ENCODE assay signal across 21 mouse cellular contexts in the genomic region with DNA sequence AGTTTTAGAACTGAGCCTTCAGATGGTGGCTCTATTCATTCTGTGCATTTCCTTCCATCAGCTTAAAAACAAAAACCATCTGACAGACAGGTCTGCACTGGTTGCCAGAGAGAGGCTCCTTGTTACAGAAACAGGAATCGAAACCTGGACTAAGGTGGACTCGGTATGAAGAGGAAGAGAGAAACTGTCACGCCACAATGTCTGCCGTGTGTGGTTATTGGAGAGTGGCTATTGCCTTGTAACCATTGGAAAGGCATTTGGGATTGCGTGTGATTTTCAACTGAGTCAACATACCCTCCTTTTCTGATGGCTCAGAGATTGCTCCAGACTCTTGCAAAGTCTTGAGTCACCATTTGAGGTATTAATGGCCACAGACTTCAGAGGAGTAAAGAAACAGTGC. TPM values are rescaled to one million over a fixed set of nuclear protein-coding genes. Genes with fewer than 3 reads are reported as not detected.
A peak's percentile ranks its signal among the peaks of the same experiment; 100 is the strongest.
DNase-seq lines count a peak whose midpoint lies in the region; ATAC-seq lines count a peak whose summit lies in the region.
"Had no signal": no experiment of that assay in that cellular context is flagged by ENCODE, and none has a peak within 500 bp of the region (broad histone marks: within the 10 kb centered on the region; RNA-seq: fewer than 3 reads in every experiment).

No protein-coding gene starts in this region.

- H3K27me3 ChIP-seq in splenic B cell, adult 2 months (ENCODE audit: control insufficient read depth, insufficient read depth, low read length, poor library complexity, severe bottlenecking): no peaks in the 10 kb centered on the region
- no peaks in the 10 kb centered on the region for H3K27me3 ChIP-seq in kidney, embryonic 15.5 days
- H3K27me3 ChIP-seq: forebrain, embryonic 13.5 days; heart, embryonic 15.5 days had no signal

- WGBS in kidney, embryonic 15.5 days: 92% methylated on average over 5 of the region's 5 CpGs

- H3K4me2 ChIP-seq in kidney, embryonic 15.5 days: no peak overlapping the region
- H3K4me2 ChIP-seq: forebrain, embryonic 13.5 days; heart, embryonic 11.5 days; heart, embryonic 15.5 days; hindbrain, embryonic 14.5 days had no signal

- no peaks in the 10 kb centered on the region for H3K4me1 ChIP-seq in kidney, embryonic 15.5 days
- H3K4me1 ChIP-seq: embryonic facial prominence, embryonic 10.5 days; forebrain, embryonic 13.5 days; heart, embryonic 15.5 days; hindbrain, embryonic 10.5 days had no signal

- peak; percentile 82 for DNase-seq in A20 (ENCODE audit: low read depth, low spot score)
- peak; percentile 43 to 46 for DNase-seq in B cell, adult 2 months
- DNase-seq in splenic B cell, adult 2 months (ENCODE audit: low read depth, low spot score): peak; percentile 65
- no peak for DNase-seq in kidney, adult 8-10 months
- DNase-seq: adrenal gland, postnatal 14 days; cerebellum, adult 11-12 months; cerebellum, adult 9-11 months; cerebellum, postnatal 36 days; forebrain, postnatal 0 days; gastrocnemius, postnatal 14 days had no signal

- 0 out of 2 replicates have a peak, but pooled peaks cover 3% of the 10 kb centered on the region for H3K9me3 ChIP-seq in kidney, embryonic 15.5 days (replicated peaks)
- H3K9me3 ChIP-seq: forebrain, embryonic 13.5 days; heart, embryonic 15.5 days had no signal

- H3K27ac ChIP-seq in kidney, embryonic 15.5 days: no peak overlapping the region
- H3K27ac ChIP-seq: embryonic facial prominence, embryonic 10.5 days; forebrain, embryonic 13.5 days; heart, embryonic 15.5 days; hindbrain, embryonic 10.5 days; hindbrain, embryonic 14.5 days had no signal

- no peak overlapping the region for H3K9ac ChIP-seq in kidney, embryonic 15.5 days
- H3K9ac ChIP-seq: forebrain, embryonic 13.5 days; forebrain, postnatal 0 days; heart, embryonic 15.5 days; hindbrain, embryonic 14.5 days had no signal

- H3K36me3 ChIP-seq in splenic B cell, adult 2 months (ENCODE audit: control insufficient read depth, insufficient read depth, low read length, poor library complexity, severe bottlenecking): no peaks in the 10 kb centered on the region
- H3K36me3 ChIP-seq in kidney, embryonic 15.5 days: no peaks in the 10 kb centered on the region
- H3K36me3 ChIP-seq: embryonic facial prominence, embryonic 10.5 days; heart, embryonic 15.5 days; hindbrain, embryonic 10.5 days had no signal

- H3K4me3 ChIP-seq in kidney, embryonic 15.5 days (replicated peaks): no peak overlapping the region
- H3K4me3 ChIP-seq: embryonic facial prominence, embryonic 10.5 days; forebrain, embryonic 13.5 days; heart, embryonic 15.5 days; hindbrain, embryonic 10.5 days had no signal

- ATAC-seq in megakaryocyte, adult 5-6 weeks (ENCODE audit: poor library complexity, severe bottlenecking): peak; percentile 82
- ATAC-seq in kidney, embryonic 15.5 days (replicated peaks; ENCODE audit: low FRiP score): no peak
- ATAC-seq: activated CD4-positive, CD25-positive, alpha-beta regulatory T cell, adult 4 months; forebrain, embryonic 13.5 days; forebrain, postnatal 0 days; Patski had no signal

RNA-seq across cellular contexts. Expression of gene Kcnk13, which starts 22.5 kb away (rescaled TPM):
- 0.16 and 0.23 TPM in 2 replicates for total RNA-seq in megakaryocyte, adult 5-6 weeks (2015)
- total RNA-seq in megakaryocyte, adult 5-6 weeks (2017): 0.16 and 0.40 TPM in 2 replicates
- polyA plus RNA-seq in kidney, embryonic 15.5 days (2015; fragmentation: Nextera tagmentation; extraction: Ambion mirVana): 0.42 and 0.44 TPM in 2 replicates
- polyA plus RNA-seq: activated CD4-positive, CD25-positive, alpha-beta regulatory T cell, adult 4 months; C2C12; Patski had no signal

Comparison
In these comparisons a context has a peak if more than half of its experiments do, and no peak if none do; other contexts are left out.
1. DNase-seq: peak in A20 (single experiment), B cell, adult 2 months (2 of 2) and splenic B cell, adult 2 months (single experiment); none in kidney, adult 8-10 months (0 of 2).